Mouse (Mus musculus) heart, embryonic 14.5 days (tissue): ENCODE data around the gene Sgpl1. TPM values are rescaled to one million over a fixed set of nuclear protein-coding genes. Genes with fewer than 3 reads are reported as not detected.

Experiments used
- ATAC-seq: fragments of 200-750 bp; cut with Nextera tagmentation; 2 replicates; pipeline ENCODE4 v1.8.0; 2017; ENCODE audit warnings: low read depth, moderate TSS enrichment; ENCODE audit not compliant: insufficient number of reproducible peaks, insufficient read depth, low FRiP score
- H3K27ac ChIP-seq, 2 experiments: fragments of 200-500 bp in 1 of 2; fragments of 300-500 bp in 1 of 2; sonication (generic) in 1 of 2; replicated peaks in 1 of 2; 2 replicates each; pipeline ENCODE4 v1.5.1; 2012 to 2014; ENCODE audit warnings: low read depth in 2 of 2, low read length in 2 of 2, control low read depth in 1 of 2, mild to moderate bottlenecking in 1 of 2, mixed read lengths in 1 of 2; ENCODE audit not compliant: control insufficient read depth in 1 of 2, insufficient read depth in 1 of 2
- H3K27me3 ChIP-seq: fragments of 300-500 bp; sonication (generic); 2 replicates; pipeline ENCODE4 v1.6.1; 2014; ENCODE audit warnings: mild to moderate bottlenecking, low read length, control low read depth; ENCODE audit not compliant: control insufficient read depth, insufficient read depth
- H3K36me3 ChIP-seq: fragments of 300-500 bp; sonication (generic); 2 replicates; pipeline ENCODE4 v1.6.1; 2014; ENCODE audit warnings: mild to moderate bottlenecking, control low read depth, low read length, mixed read lengths; ENCODE audit not compliant: control insufficient read depth, insufficient read depth
- H3K4me1 ChIP-seq, 2 experiments: fragments of 200-500 bp in 1 of 2; fragments of 300-500 bp in 1 of 2; sonication (generic) in 1 of 2; 2 replicates each; pipeline ENCODE4 v1.6.1; 2012 to 2014; ENCODE audit warnings: low read length in 2 of 2, control low read depth in 1 of 2, mixed read lengths in 1 of 2; ENCODE audit not compliant: control insufficient read depth in 2 of 2, insufficient read depth in 2 of 2
- H3K4me2 ChIP-seq: fragments of 300-500 bp; sonication (generic); 2 replicates; pipeline ENCODE4 v1.6.1; 2014; ENCODE audit warnings: mild to moderate bottlenecking, low read length
- H3K4me3 ChIP-seq, 2 experiments: fragments of 200-500 bp in 1 of 2; fragments of 300-500 bp in 1 of 2; sonication (generic) in 1 of 2; 2 replicates each; pipeline ENCODE4 v1.5.1; 2012 to 2014; ENCODE audit warnings: low read length in 2 of 2, mild to moderate bottlenecking in 2 of 2, control low read depth in 1 of 2, low read depth in 1 of 2, moderate library complexity in 1 of 2; ENCODE audit not compliant: control insufficient read depth in 1 of 2, insufficient read depth in 1 of 2
- H3K9ac ChIP-seq: fragments of 300-500 bp; sonication (generic); 2 replicates; pipeline ENCODE4 v1.6.1; 2014; ENCODE audit warnings: mild to moderate bottlenecking, low read length
- H3K9me3 ChIP-seq: fragments of 300-500 bp; sonication (generic); 2 replicates; pipeline ENCODE4 v1.6.1; 2016; ENCODE audit warnings: low read length, control low read depth; ENCODE audit not compliant: control insufficient read depth
- WGBS: fragments of 180-500 bp; shearing (Covaris S2); extraction: QIAGEN DNeasy Blood & Tissue Kit; methylation state at CpG from one replicate; pipeline ENCODE4 v1.1.7; 2014; 5-methylcytosine and 5-hydroxymethylcytosine counted together
- polyA plus RNA-seq: library from polyadenylated mRNA; unstranded; fragments of >200 nt; fragmentation: Nextera tagmentation; extraction: Ambion mirVana; gene quantifications from 2 replicates; pipeline ENCODE4 v1.2.1, GENCODE M21; 2014

Gene Sgpl1
- polyA plus RNA-seq, 1 experiment from 2014 or later, result 34.5 TPM

DNA sequence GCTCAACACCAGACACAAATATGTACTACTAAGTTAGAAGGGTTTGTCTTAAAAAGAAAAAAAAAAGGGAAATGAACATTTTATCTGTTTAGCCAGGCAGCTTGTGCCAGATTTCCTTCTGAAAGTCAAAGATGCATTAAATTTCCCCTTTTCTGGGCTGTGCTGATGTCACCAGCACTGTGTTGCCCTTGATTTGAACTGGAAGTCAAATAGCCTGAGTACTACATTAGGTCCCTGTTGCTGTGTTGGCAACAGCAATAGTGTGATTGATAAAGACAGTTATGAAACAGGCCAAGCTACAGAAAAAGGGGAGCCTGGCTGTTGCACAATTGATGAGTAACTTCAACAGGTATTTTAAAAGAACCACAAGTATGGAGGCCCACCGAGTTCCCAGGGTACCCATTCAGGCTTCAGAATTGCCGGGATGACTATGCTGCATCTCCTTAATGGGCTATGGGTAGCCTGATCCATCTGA, 33.2 kb downstream of the Sgpl1 start:
- Histone ChIP-seq H3K4me3 (no peak overlapping the region), H3K4me2 (no peak overlapping the region), H3K27me3 (no peaks in the 10 kb centered on the region), H3K36me3 (peaks cover 48% of the 10 kb centered on the region), H3K9me3 (no peaks in the 10 kb centered on the region), H3K9ac (no peak overlapping the region), H3K27ac (no peak overlapping the region), H3K4me1 (no peaks in the 10 kb centered on the region)
- ATAC-seq, result no peak
- 95% methylated on average over 2 of the region's 2 CpGs for WGBS

DNA sequence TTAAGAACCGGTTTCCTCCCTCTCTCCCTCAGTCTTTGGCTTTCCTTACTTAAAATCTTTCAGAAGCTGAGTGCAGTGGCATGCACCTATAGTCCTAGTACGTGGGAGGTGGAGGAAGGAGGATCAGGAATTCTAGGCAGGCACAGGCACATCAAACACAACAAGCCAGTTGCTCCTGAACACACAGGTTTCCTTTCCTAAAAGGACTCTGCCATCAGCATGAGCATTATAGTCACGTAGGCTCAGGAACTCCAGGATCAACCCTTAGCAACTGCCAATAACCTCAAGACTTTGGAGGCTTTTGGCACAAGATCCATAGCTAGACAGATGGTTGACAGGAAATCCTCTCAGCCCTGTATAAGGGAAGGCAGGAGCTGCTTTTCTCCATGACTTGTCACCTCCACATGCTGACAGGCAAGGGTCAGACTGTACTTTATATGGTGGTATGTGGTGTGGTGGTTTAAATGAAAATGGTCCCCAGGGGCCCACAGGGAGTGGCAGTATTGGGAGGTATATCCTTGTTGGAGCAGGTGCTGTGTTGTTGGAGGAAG, 43.9 kb downstream of the Sgpl1 start:
- no peaks in the 10 kb centered on the region for H3K4me1 ChIP-seq
- no peak overlapping the region for H3K4me2 ChIP-seq
- H3K9me3 ChIP-seq, result no peaks in the 10 kb centered on the region
- H3K4me3 ChIP-seq, result no peak overlapping the region
- no peak for ATAC-seq
- H3K9ac ChIP-seq, result no peak overlapping the region
- no peak overlapping the region for H3K27ac ChIP-seq
- 75% methylated on average over 3 of the region's 3 CpGs for WGBS
- H3K27me3 ChIP-seq, result no peaks in the 10 kb centered on the region
- H3K36me3 ChIP-seq, result peaks cover 86% of the 10 kb centered on the region

DNA sequence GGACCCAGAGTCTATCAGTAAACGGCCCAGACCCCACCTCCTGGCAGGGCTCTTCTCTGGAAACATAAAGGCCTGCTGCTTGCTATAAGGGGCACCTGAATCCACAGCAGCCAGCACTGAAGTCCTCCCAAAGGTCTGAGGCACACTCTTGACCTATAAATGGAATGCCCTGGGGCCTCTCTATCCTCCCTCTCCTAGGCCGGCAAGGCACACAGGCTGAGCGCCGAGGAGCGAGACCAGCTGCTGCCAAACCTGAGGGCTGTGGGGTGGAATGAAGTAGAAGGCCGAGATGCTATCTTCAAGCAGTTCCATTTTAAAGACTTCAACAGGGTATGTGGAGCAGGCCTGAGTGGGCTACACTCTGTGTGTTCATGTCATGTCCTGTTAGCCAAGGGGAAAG, 55.6 kb downstream of the Sgpl1 start:
- no peak for ATAC-seq
- WGBS, result 47% methylated on average over 6 of the region's 6 CpGs

DNA sequence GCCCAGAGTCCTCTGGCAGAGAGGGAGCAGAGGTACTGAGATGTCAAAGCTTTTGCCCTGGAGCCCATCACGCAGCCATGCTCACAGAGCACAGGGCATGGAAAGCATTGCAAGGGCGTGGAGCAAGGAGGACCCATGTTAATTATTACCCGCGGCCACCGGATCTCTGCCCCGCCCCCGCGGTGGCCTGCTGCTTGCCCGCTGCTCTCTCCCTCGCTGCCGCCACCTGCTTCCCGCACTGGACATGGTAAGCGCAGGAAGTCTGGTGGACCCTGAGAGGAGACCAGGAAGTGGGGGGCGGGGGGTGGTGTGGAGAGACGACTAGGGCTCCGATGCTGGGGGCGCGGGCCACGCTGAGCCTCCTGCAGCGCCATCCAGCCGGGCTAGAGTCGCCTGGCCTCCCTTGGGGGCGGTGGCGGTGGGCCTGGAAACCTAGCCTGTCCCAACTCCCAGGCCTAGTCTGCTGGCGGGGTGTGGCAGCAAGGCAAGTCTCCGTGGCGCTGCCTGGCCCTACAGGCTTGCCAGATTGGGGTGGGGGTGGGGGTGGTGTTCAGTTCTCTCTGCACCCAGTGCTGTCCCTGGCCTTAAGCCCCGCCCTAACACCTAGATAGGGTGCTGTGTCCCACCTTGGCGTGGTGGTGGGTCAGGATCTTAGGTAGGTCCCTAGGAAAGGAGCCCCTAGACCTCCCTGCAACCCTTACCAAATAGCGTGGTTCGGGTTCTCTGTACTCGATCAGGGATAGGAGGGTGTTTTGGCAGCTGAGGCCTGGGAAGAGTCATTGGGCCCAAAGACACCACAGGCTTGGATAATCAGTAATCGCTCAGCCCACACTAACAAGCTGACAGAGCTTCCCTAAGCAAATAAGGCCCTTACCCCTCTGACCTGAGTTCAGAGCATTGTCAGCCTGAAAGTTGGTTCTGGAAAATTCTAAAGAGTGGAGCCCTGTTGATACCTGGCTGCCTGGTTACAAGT, 58.0 kb downstream of the Sgpl1 start, which contains the start of gene Pcbd1:
Pcbd1 (plus strand) TSS at position 162 of the 973 bp plus-strand sequence.
- WGBS, result 8% methylated on average over 31 of the region's 33 CpGs
- Histone ChIP-seq H3K9me3 (no peaks in the 10 kb centered on the region), H3K9ac (peak within 1 kb of the TSS; percentile 83), H3K4me2 (peak within 1 kb of the TSS; percentile 84), H3K27ac (peak within 1 kb of the TSS; percentile 22 to 60; a peak in 3 of 4 replicates), H3K27me3 (no peaks in the 10 kb centered on the region), H3K4me1 (peaks cover 19 to 26% of the 10 kb centered on the region in 2 experiments), H3K36me3 (peaks cover 11% of the 10 kb centered on the region; the same call in 1 of the 2 replicates), H3K4me3 (peak within 1 kb of the TSS; percentile 36 to 48)
- peak; percentile 51 for ATAC-seq

More for the DNA sequence above, 55.6 kb downstream of the Sgpl1 start:
- no peak overlapping the region for H3K4me3 ChIP-seq
- peaks cover 23% of the 10 kb centered on the region; the same call in 1 of the 2 replicates for H3K36me3 ChIP-seq
- H3K27me3 ChIP-seq, result no peaks in the 10 kb centered on the region
- H3K4me2 ChIP-seq, result no peak overlapping the region
- no peaks in the 10 kb centered on the region for H3K9me3 ChIP-seq
- H3K9ac ChIP-seq, result no peak overlapping the region
- H3K27ac ChIP-seq, result 0 out of 4 replicates have a peak overlapping the region, but pooled peaks of 1 of the 2 experiments have one; percentile 9
- H3K4me1 ChIP-seq, result peaks cover 17 to 26% of the 10 kb centered on the region in 2 experiments

DNA sequence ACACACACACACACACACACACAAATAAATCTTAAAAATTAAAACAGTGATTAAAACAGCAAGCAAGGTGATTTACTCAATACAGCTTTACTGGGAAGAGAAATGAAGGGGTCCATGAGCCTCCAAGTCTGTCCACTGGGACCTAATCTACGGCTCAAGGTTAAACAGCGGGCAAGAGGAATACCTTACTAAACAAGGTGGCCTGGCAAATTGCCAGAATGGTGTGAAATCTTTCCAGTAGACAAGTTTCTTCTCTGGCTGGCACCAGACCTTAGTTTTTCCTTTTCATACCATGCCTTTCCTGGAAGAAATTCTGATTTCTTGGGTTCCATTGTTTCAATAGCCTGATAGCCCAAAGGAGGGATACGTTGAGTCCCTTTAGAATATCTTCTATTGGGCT, 59.0 kb downstream of the Sgpl1 start:
- H3K4me3 ChIP-seq, result no peak overlapping the region
- no peaks in the 10 kb centered on the region for H3K9me3 ChIP-seq
- H3K4me1 ChIP-seq, result peaks cover 19 to 26% of the 10 kb centered on the region in 2 experiments
- H3K36me3 ChIP-seq, result 0 out of 2 replicates have a peak, but pooled peaks cover 2% of the 10 kb centered on the region
- no peak overlapping the region for H3K9ac ChIP-seq
- peak overlapping the region in 1 of 2 experiments; percentile 60; a peak in 3 of 4 replicates for H3K27ac ChIP-seq
- H3K4me2 ChIP-seq, result peak overlapping the region; percentile 84; the same call in 1 of the 2 replicates
- ATAC-seq, result no peak
- H3K27me3 ChIP-seq, result no peaks in the 10 kb centered on the region
- WGBS, result 57% methylated on average over 3 of the region's 3 CpGs

DNA sequence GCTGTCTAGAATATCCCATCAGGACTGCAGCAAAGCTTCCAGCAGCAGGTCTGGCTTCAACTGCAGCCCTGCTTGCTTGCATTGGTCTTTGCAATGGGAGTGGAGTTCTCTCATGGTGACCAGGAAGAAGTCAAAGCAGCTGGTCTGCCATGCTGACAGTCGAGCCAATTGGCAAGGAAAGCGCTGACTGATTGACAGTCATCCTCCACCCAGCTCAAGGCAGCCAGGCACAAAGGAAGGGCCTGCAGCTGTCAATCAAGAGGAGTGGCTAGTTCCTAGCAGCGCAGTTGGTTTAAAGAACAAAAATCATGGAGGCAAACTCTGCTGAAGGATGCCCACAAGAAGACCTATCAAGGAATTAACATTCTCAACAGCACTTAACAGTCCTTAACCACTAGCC, 61.0 kb downstream of the Sgpl1 start:
- Histone ChIP-seq H3K27me3 (no peaks in the 10 kb centered on the region), H3K9ac (no peak overlapping the region), H3K4me1 (peaks cover 12 to 20% of the 10 kb centered on the region in 2 experiments), H3K4me3 (no peak overlapping the region), H3K4me2 (no peak overlapping the region), H3K36me3 (no peaks in the 10 kb centered on the region), H3K9me3 (no peaks in the 10 kb centered on the region), H3K27ac (no peak overlapping the region)
- 40% methylated on average over 3 of the region's 3 CpGs for WGBS
- ATAC-seq, result no peak

DNA sequence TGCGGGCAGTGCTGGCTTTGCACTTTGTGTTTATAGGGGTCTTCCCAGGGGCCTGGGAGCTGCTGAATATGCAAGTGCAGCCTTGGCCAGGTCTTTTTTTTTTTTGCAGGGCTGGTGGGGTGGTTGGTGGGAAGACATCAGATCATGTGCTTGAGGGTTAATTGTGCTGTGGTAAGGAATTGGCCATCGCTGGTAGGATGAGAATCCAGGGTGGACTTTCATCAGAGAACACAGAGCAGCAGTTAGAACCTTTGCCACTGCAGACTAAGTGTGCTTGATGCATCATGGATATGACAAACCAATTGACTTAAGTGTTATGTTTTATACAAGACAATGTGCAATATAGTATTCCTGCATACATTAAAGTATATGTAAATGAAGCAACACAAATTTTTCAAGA, 62.1 kb downstream of the Sgpl1 start:
- no peak overlapping the region for H3K9ac ChIP-seq
- no peak overlapping the region for H3K4me2 ChIP-seq
- WGBS, result 85% methylated on average over 2 of the region's 2 CpGs
- H3K4me3 ChIP-seq, result no peak overlapping the region
- ATAC-seq, result no peak
- no peak overlapping the region for H3K27ac ChIP-seq
- no peaks in the 10 kb centered on the region for H3K9me3 ChIP-seq
- peaks cover 17 to 25% of the 10 kb centered on the region in 2 experiments for H3K4me1 ChIP-seq
- H3K36me3 ChIP-seq, result no peaks in the 10 kb centered on the region
- H3K27me3 ChIP-seq, result no peaks in the 10 kb centered on the region
